Mouse (Mus musculus) colon, adult 2 months (tissue): ENCODE data around the gene Gbp6. TPM values are rescaled to one million over a fixed set of nuclear protein-coding genes. Genes with fewer than 3 reads are reported as not detected.

Experiments used
- polyA plus RNA-seq: library from polyadenylated mRNA; depleted of rRNA; stranded (reverse); fragments of >200 nt; gene quantifications from 2 replicates; pipeline ENCODE4 v1.2.3, GENCODE M21; 2012; rRNA removed

The Gbp6 gene
- 0.71 and 1.2 TPM in 2 replicates for polyA plus RNA-seq

DNA sequence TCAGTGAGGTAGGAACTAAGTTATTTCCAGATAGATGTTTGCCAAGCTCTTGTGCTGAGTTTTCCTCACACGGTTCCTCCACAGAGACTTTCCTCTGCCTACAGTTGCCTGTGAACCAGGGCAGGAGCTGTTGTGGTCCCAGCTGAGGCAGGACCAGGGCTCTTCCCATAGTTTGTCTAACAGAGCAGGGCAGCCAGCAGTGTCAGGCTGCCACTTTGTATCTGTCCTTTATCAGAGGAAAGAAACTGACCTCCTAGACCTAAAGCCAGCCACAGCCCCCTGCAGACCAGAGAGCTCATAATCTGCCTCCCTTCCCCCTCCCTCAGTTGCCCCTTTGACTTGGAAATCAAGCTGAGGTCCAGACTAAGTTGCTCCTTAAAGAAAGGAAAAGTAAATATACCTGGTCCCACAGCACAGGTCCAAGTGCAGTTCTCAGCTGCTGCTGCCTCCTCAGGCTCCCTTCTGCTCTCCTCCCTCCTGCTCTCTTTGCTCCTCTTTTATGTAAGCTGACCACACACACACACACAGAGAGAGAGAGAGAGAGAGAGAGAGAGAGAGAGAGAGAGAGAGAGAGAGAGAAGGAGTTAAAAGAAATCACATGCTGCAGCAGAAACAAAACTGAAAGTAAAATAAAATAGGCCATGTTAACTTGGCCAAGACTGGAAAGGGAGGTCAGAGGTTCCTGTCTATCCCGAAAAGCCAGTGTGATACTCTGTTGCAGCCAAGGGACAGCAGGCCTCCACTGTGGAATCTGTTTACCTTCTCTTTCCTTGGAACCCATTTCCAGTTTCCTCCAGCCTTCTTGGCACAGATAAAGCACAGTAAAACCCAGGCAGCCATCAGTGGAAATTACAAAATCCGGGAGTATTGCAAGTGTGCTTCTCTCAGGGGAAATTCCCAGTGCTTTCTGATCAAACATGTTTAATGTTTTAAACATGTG is at the start of gene Gbp6, which contains the start of gene Gm43302:
Gbp6 (minus strand) TSS at position 473 of the 940 bp plus-strand sequence.
Gm43302 (minus strand) TSS at position 470 of the 940 bp plus-strand sequence.

GRCm38 (mm10) chr5:105239483-105240047 is 53.9 kb downstream of the Gbp6 start, which contains the start of gene Gbp10:
TSS of gene Gbp10 (minus strand) at chr5:105239533.

Other genes with a start within 250 kb of the Gbp6 start
- gene Gbp9, start 154.2 kb downstream of the Gbp6 start, polyA plus RNA-seq = 1.1 TPM in 2 replicates
- 0.65 and 0.88 TPM in 2 replicates for gene Gbp8, start 154.2 kb downstream of the Gbp6 start, polyA plus RNA-seq
- 2.5 and 3.1 TPM in 2 replicates for gene Gbp4, start 154.1 kb downstream of the Gbp6 start, polyA plus RNA-seq
- 0.29 TPM in 1 of 2 replicates, not detected in the other for gene Gbp10, start 54.2 kb downstream of the Gbp6 start, polyA plus RNA-seq
- 0.24 and 0.32 TPM in 2 replicates for gene Gm43302, start within 50 bp of the Gbp6 start, polyA plus RNA-seq
- 4.6 and 5.6 TPM in 2 replicates for gene Lrrc8b, start 122.1 kb upstream of the Gbp6 start, polyA plus RNA-seq
- 7.9 and 9.7 TPM in 2 replicates for gene Lrrc8c, start 225.7 kb upstream of the Gbp6 start, polyA plus RNA-seq